Mouse (Mus musculus) thymus, adult 2 months (tissue): Measurements from ENCODE around the gene Sik3.

Source experiments
- CTCF ChIP-seq: fragments of 200-500 bp; IDR thresholded peaks from 2 replicates; pipeline ENCODE4 v1.5.1; 2012; ENCODE audit warnings: mild to moderate bottlenecking, control low read depth, low read length, moderate library complexity, borderline replicate concordance; ENCODE audit not compliant: control insufficient read depth, poor library complexity, insufficient read depth; ENCODE audit errors: extremely low read depth
- POLR2A ChIP-seq: fragments of 200-500 bp; IDR thresholded peaks from 2 replicates; pipeline ENCODE4 v1.6.1; 2012; ENCODE audit warnings: mild to moderate bottlenecking, low read length, control low read depth, moderate library complexity; ENCODE audit not compliant: control insufficient read depth, poor library complexity, insufficient read depth; ENCODE audit errors: extremely low read depth

- TF ChIP-seq POLR2A (no peak), CTCF (no peak)
Observed at GRCm38 (mm10) chr9:45976884-45977283, 35.7 kb upstream of the Sik3 start.
